Comparison of ENCODE assay signal across 18 mouse cellular contexts in genomic region chr12:76948781-76949180, GRCm38 (mm10). TPM values are rescaled to one million over a fixed set of nuclear protein-coding genes. Genes with fewer than 3 reads are reported as not detected.
DNase-seq lines count a peak whose midpoint lies in the region; ATAC-seq lines count a peak whose summit lies in the region.
"Had no signal": no experiment of that assay in that cellular context is flagged by ENCODE, and none has a peak within 500 bp of the region (broad histone marks: within the 10 kb centered on the region; RNA-seq: fewer than 3 reads in every experiment).

No protein-coding gene starts in this region.

- no peak overlapping the region for H3K9ac ChIP-seq in liver, embryonic 13.5 days
- H3K9ac ChIP-seq: forebrain, embryonic 12.5 days; limb, embryonic 15.5 days; midbrain, embryonic 13.5 days; neural tube, embryonic 12.5 days had no signal

- H3K27ac ChIP-seq in liver, embryonic 13.5 days, result peak overlapping the region; percentile 56
- no peak overlapping the region for H3K27ac ChIP-seq in embryonic facial prominence, embryonic 10.5 days (replicated peaks)
- H3K27ac ChIP-seq: forebrain, embryonic 12.5 days; hindbrain, embryonic 10.5 days; limb, embryonic 15.5 days; midbrain, embryonic 13.5 days; neural tube, embryonic 12.5 days had no signal

- no peak overlapping the region for H3K4me3 ChIP-seq in liver, embryonic 13.5 days (replicated peaks)
- H3K4me3 ChIP-seq in embryonic facial prominence, embryonic 10.5 days, result no peak overlapping the region
- H3K4me3 ChIP-seq: forebrain, embryonic 12.5 days; hindbrain, embryonic 10.5 days; limb, embryonic 15.5 days; midbrain, embryonic 13.5 days; neural tube, embryonic 12.5 days had no signal

- peak; percentile 23 for DNase-seq in lung, postnatal 36 days
- DNase-seq in lung, postnatal 4 days, result no peak
- DNase-seq in liver, embryonic 13.5 days, result no peak
- no peak for DNase-seq in cerebellum, postnatal 36 days
- no peak for DNase-seq in embryonic facial prominence, embryonic 10.5 days (ENCODE audit: low spot score)
- DNase-seq: adrenal gland, adult 8-10 months; cerebellum, adult 11-12 months; gastrocnemius, postnatal 14 days; kidney, adult 9 months; kidney, postnatal 25 days had no signal

- H3K27me3 ChIP-seq in liver, embryonic 13.5 days, result no peaks in the 10 kb centered on the region
- no peaks in the 10 kb centered on the region for H3K27me3 ChIP-seq in embryonic facial prominence, embryonic 10.5 days (replicated peaks; ENCODE audit: low read depth, poor library complexity, severe bottlenecking)
- H3K27me3 ChIP-seq: forebrain, embryonic 12.5 days; limb, embryonic 15.5 days; midbrain, embryonic 13.5 days; neural tube, embryonic 12.5 days; Patski had no signal

- no peak overlapping the region for H3K4me2 ChIP-seq in liver, embryonic 13.5 days
- H3K4me2 ChIP-seq: forebrain, embryonic 12.5 days; limb, embryonic 15.5 days; midbrain, embryonic 13.5 days; neural tube, embryonic 12.5 days had no signal

- H3K4me1 ChIP-seq in liver, embryonic 13.5 days (replicated peaks), result peaks cover 68% of the 10 kb centered on the region
- H3K4me1 ChIP-seq in embryonic facial prominence, embryonic 10.5 days, result no peaks in the 10 kb centered on the region
- H3K4me1 ChIP-seq: forebrain, embryonic 12.5 days; hindbrain, embryonic 10.5 days; limb, embryonic 15.5 days; midbrain, embryonic 13.5 days; neural tube, embryonic 12.5 days had no signal

- peaks cover 93% of the 10 kb centered on the region for H3K36me3 ChIP-seq in liver, embryonic 13.5 days
- peaks cover 100% of the 10 kb centered on the region for H3K36me3 ChIP-seq in embryonic facial prominence, embryonic 10.5 days (replicated peaks)

- 38% methylated on average over 3 of the region's 3 CpGs for WGBS in liver, embryonic 13.5 days (ENCODE audit: insufficient replicate concordance)
- WGBS in embryonic facial prominence, embryonic 10.5 days, result 87% methylated on average over 3 of the region's 3 CpGs

- H3K9me3 ChIP-seq in liver, embryonic 13.5 days (replicated peaks), result no peaks in the 10 kb centered on the region
- no peaks in the 10 kb centered on the region for H3K9me3 ChIP-seq in embryonic facial prominence, embryonic 10.5 days
- H3K9me3 ChIP-seq: forebrain, embryonic 12.5 days; hindbrain, embryonic 10.5 days; limb, embryonic 15.5 days; midbrain, embryonic 13.5 days; neural tube, embryonic 12.5 days had no signal

- ATAC-seq in liver, embryonic 13.5 days (ENCODE audit: low read depth), result no peak; the same call in 1 of the 2 replicates
- peak; percentile 51; the same call in 1 of the 2 replicates for ATAC-seq in neutrophil, adult 5-6 weeks (ENCODE audit: extremely low read depth, insufficient number of reproducible peaks, low FRiP score, poor library complexity, severe bottlenecking)
- no peak for ATAC-seq in frontal cortex, adult (ENCODE audit: low TSS enrichment)
- ATAC-seq: midbrain, embryonic 13.5 days; Patski had no signal

RNA-seq across cellular contexts. Expression of gene Max, which starts 13.2 kb away (rescaled TPM):
- polyA plus RNA-seq in liver, embryonic 13.5 days (2015; fragmentation: Nextera tagmentation; extraction: Ambion mirVana), result 9.1 and 10.3 TPM in 2 replicates
- 238 and 243 TPM in 2 replicates for total RNA-seq in neutrophil, adult 5-6 weeks (2017)
- 9.8 and 13.1 TPM in 2 replicates for polyA plus RNA-seq in embryonic facial prominence, embryonic 10.5 days (2016; fragmentation: Nextera tagmentation; extraction: Ambion mirVana)
